Mouse (Mus musculus) forebrain, embryonic 13.5 days (tissue): ENCODE data around the gene Bard1. TPM values are rescaled to one million over a fixed set of nuclear protein-coding genes. Genes with fewer than 3 reads are reported as not detected.

ENCODE experiments used
- ATAC-seq: fragments of 200-750 bp; cut with Nextera tagmentation; 2 replicates; pipeline ENCODE4 v1.8.0; 2017
- H3K27ac ChIP-seq: fragments of 300-500 bp; sonication (generic); 2 replicates; pipeline ENCODE4 v1.5.1; 2015; ENCODE audit warnings: inconsistent platforms, mild to moderate bottlenecking, moderate library complexity
- H3K27me3 ChIP-seq: fragments of 300-500 bp; sonication (generic); 2 replicates; pipeline ENCODE4 v1.6.1; 2015; ENCODE audit warnings: mild to moderate bottlenecking, inconsistent platforms
- H3K36me3 ChIP-seq: fragments of 300-500 bp; sonication (generic); 2 replicates; pipeline ENCODE4 v1.6.1; 2015; ENCODE audit warnings: mild to moderate bottlenecking, inconsistent platforms; ENCODE audit not compliant: poor library complexity, severe bottlenecking
- H3K4me1 ChIP-seq: fragments of 300-500 bp; sonication (generic); 2 replicates; pipeline ENCODE4 v1.6.1; 2015; ENCODE audit warnings: inconsistent platforms
- H3K4me2 ChIP-seq: fragments of 300-500 bp; sonication (generic); 2 replicates; pipeline ENCODE4 v1.6.1; 2015; ENCODE audit warnings: inconsistent platforms, mild to moderate bottlenecking, moderate library complexity
- H3K4me3 ChIP-seq: fragments of 300-500 bp; sonication (generic); 2 replicates; pipeline ENCODE4 v1.5.1; 2015; ENCODE audit warnings: mild to moderate bottlenecking, inconsistent platforms
- H3K9ac ChIP-seq: fragments of 300-500 bp; sonication (generic); 2 replicates; pipeline ENCODE4 v1.6.1; 2015; ENCODE audit warnings: mild to moderate bottlenecking, inconsistent platforms
- H3K9me3 ChIP-seq: fragments of 300-500 bp; sonication (generic); replicated peaks from 2 replicates; pipeline ENCODE4 v1.6.1; 2016; ENCODE audit warnings: inconsistent platforms
- WGBS: fragments of 180-500 bp; shearing (Covaris S2); methylation state at CpG from one replicate; pipeline ENCODE4 v1.1.7; 2015; 5-methylcytosine and 5-hydroxymethylcytosine counted together
- polyA plus RNA-seq: library from polyadenylated mRNA; unstranded; fragments of >200 nt; fragmentation: Nextera tagmentation; extraction: Ambion mirVana; gene quantifications from 2 replicates; pipeline ENCODE4 v1.2.1, GENCODE M21; 2015

Gene Bard1
- polyA plus RNA-seq, 1 experiment from 2014 or later = 2.5 TPM

GRCm38 (mm10) chr1:71043951-71044350 lies 59.0 kb downstream of the Bard1 start:
- no peak for ATAC-seq
- Histone ChIP-seq H3K9ac (no peak overlapping the region), H3K27ac (no peak overlapping the region), H3K36me3 (peaks cover 4% of the 10 kb centered on the region; the same call in 1 of the 2 replicates), H3K4me1 (no peaks in the 10 kb centered on the region), H3K27me3 (no peaks in the 10 kb centered on the region), H3K4me3 (no peak overlapping the region), H3K4me2 (no peak overlapping the region), H3K9me3 (no peaks in the 10 kb centered on the region)
- WGBS = 92% methylated on average over 3 of the region's 3 CpGs

- Histone ChIP-seq H3K4me1 (no peaks in the 10 kb centered on the region), H3K4me3 (no peak overlapping the region), H3K27ac (no peak overlapping the region), H3K9ac (no peak overlapping the region), H3K4me2 (no peak overlapping the region), H3K36me3 (peaks cover 5% of the 10 kb centered on the region; the same call in 1 of the 2 replicates), H3K27me3 (no peaks in the 10 kb centered on the region), H3K9me3 (no peaks in the 10 kb centered on the region)
- peak; percentile 74 for ATAC-seq
- 41% methylated on average over 7 of the region's 7 CpGs for WGBS
Observed at GRCm38 (mm10) chr1:71036999-71037398, 65.9 kb downstream of the Bard1 start.

GRCm38 (mm10) chr1:71035565-71035964 lies 67.4 kb downstream of the Bard1 start:
- Histone ChIP-seq H3K4me1 (no peaks in the 10 kb centered on the region), H3K27me3 (no peaks in the 10 kb centered on the region), H3K9ac (no peak overlapping the region), H3K4me2 (no peak overlapping the region), H3K4me3 (no peak overlapping the region), H3K36me3 (peaks cover 5% of the 10 kb centered on the region; the same call in 1 of the 2 replicates), H3K9me3 (no peaks in the 10 kb centered on the region), H3K27ac (no peak overlapping the region)
- no peak for ATAC-seq
- WGBS = 65% methylated on average over 1 of the region's 1 CpGs

- Histone ChIP-seq H3K27ac (no peak overlapping the region), H3K4me3 (no peak overlapping the region), H3K9me3 (no peaks in the 10 kb centered on the region), H3K27me3 (no peaks in the 10 kb centered on the region), H3K9ac (no peak overlapping the region), H3K4me1 (no peaks in the 10 kb centered on the region), H3K4me2 (no peak overlapping the region), H3K36me3 (peaks cover 3% of the 10 kb centered on the region; the same call in 1 of the 2 replicates)
- WGBS = 95% methylated on average over 5 of the region's 5 CpGs
- ATAC-seq = no peak
Observed at GRCm38 (mm10) chr1:71022766-71023165, 80.2 kb downstream of the Bard1 start.

GRCm38 (mm10) chr1:71014345-71014744 lies 88.6 kb downstream of the Bard1 start:
- Histone ChIP-seq H3K27me3 (no peaks in the 10 kb centered on the region), H3K9me3 (no peaks in the 10 kb centered on the region), H3K4me2 (no peak overlapping the region), H3K4me3 (no peak overlapping the region), H3K9ac (no peak overlapping the region), H3K36me3 (no peaks in the 10 kb centered on the region), H3K4me1 (no peaks in the 10 kb centered on the region), H3K27ac (no peak overlapping the region)
- no peak for ATAC-seq

- no peak overlapping the region for H3K27ac ChIP-seq
- no peaks in the 10 kb centered on the region for H3K27me3 ChIP-seq
- 93% methylated on average over 6 of the region's 6 CpGs for WGBS
- H3K36me3 ChIP-seq = no peaks in the 10 kb centered on the region
- no peaks in the 10 kb centered on the region for H3K4me1 ChIP-seq
- H3K4me3 ChIP-seq = no peak overlapping the region
- ATAC-seq = no peak
- H3K9me3 ChIP-seq = no peaks in the 10 kb centered on the region
- no peak overlapping the region for H3K4me2 ChIP-seq
- H3K9ac ChIP-seq = no peak overlapping the region
Observed at GRCm38 (mm10) chr1:71005998-71006397, 96.9 kb downstream of the Bard1 start.

- Histone ChIP-seq H3K4me3 (no peak overlapping the region), H3K4me2 (no peak overlapping the region), H3K9ac (no peak overlapping the region), H3K9me3 (no peaks in the 10 kb centered on the region), H3K27ac (no peak overlapping the region), H3K27me3 (no peaks in the 10 kb centered on the region), H3K36me3 (no peaks in the 10 kb centered on the region), H3K4me1 (no peaks in the 10 kb centered on the region)
- ATAC-seq = no peak
- WGBS = 67% methylated on average over 1 of the region's 1 CpGs
Observed at GRCm38 (mm10) chr1:71004177-71004576, 98.8 kb downstream of the Bard1 start.

GRCm38 (mm10) chr1:71003741-71004140 lies 99.2 kb downstream of the Bard1 start:
- Histone ChIP-seq H3K27me3 (no peaks in the 10 kb centered on the region), H3K36me3 (no peaks in the 10 kb centered on the region), H3K4me1 (no peaks in the 10 kb centered on the region), H3K4me3 (no peak overlapping the region), H3K27ac (no peak overlapping the region), H3K4me2 (no peak overlapping the region), H3K9ac (no peak overlapping the region), H3K9me3 (no peaks in the 10 kb centered on the region)
- ATAC-seq = no peak
- 79% methylated on average over 1 of the region's 1 CpGs for WGBS

GRCm38 (mm10) chr1:70997377-70997993 lies 105.5 kb downstream of the Bard1 start:
- Histone ChIP-seq H3K9me3 (no peaks in the 10 kb centered on the region), H3K9ac (no peak overlapping the region), H3K36me3 (no peaks in the 10 kb centered on the region), H3K27ac (no peak overlapping the region; the same call in 1 of the 2 replicates), H3K4me2 (no peak overlapping the region), H3K27me3 (no peaks in the 10 kb centered on the region), H3K4me3 (no peak overlapping the region), H3K4me1 (no peaks in the 10 kb centered on the region)
- 63% methylated on average over 10 of the region's 10 CpGs for WGBS
- peak; percentile 77 for ATAC-seq

GRCm38 (mm10) chr1:70996766-70997165 lies 106.2 kb downstream of the Bard1 start:
- Histone ChIP-seq H3K9me3 (no peaks in the 10 kb centered on the region), H3K9ac (no peak overlapping the region), H3K27ac (no peak overlapping the region), H3K27me3 (no peaks in the 10 kb centered on the region), H3K4me1 (no peaks in the 10 kb centered on the region), H3K36me3 (no peaks in the 10 kb centered on the region), H3K4me3 (no peak overlapping the region), H3K4me2 (no peak overlapping the region)
- no peak for ATAC-seq
- 70% methylated on average over 3 of the region's 3 CpGs for WGBS
